Mouse (Mus musculus) cortical plate, adult 2 months (tissue): Measurements from ENCODE around the gene Tbx21.

ENCODE experiments used
- CTCF ChIP-seq: fragments of 200-500 bp; IDR thresholded peaks from 2 replicates; pipeline ENCODE4 v1.5.1; 2011; ENCODE audit warnings: mild to moderate bottlenecking, control low read depth, low read length; ENCODE audit not compliant: insufficient read depth; ENCODE audit errors: extremely low read depth
- POLR2A ChIP-seq: fragments of 200-500 bp; IDR thresholded peaks from 2 replicates; pipeline ENCODE4 v1.6.1; 2011; ENCODE audit warnings: mild to moderate bottlenecking, low read length, control low read depth; ENCODE audit not compliant: insufficient read depth; ENCODE audit errors: extremely low read depth

GRCm38 (mm10) chr11:97123282-97123890 lies 8.3 kb upstream of the Tbx21 start:
- TF ChIP-seq CTCF (no peak), POLR2A (no peak)
